Mouse (Mus musculus) CH12.LX (cell line): ENCODE results near the gene Laptm4a.

Experiments
- MEF2A ChIP-seq: IDR thresholded peaks from 2 replicates; pipeline ENCODE4 v1.6.1; 2014; ENCODE audit warnings: low read depth, mild to moderate bottlenecking, inconsistent platforms, low read length, improper control_type of control experiment, borderline replicate concordance
- ZMIZ1 ChIP-seq: IDR thresholded peaks from 2 replicates; pipeline ENCODE4 v1.6.1; 2012; ENCODE audit warnings: low read depth, mild to moderate bottlenecking, inconsistent platforms, low read length, improper control_type of control experiment
- ZNF384 ChIP-seq: IDR thresholded peaks from 2 replicates; pipeline ENCODE4 v1.6.1; 2012; ENCODE audit warnings: low read depth, low read length, improper control_type of control experiment, inconsistent platforms

GRCm38 (mm10) chr12:8969828-8970227 lies 48.4 kb downstream of the Laptm4a start:
- TF ChIP-seq ZMIZ1 (no peak), MEF2A (no peak), ZNF384 (no peak)
